Mouse (Mus musculus) limb, embryonic 10.5 days (tissue): ENCODE data around the gene Acsbg2. TPM values are rescaled to one million over a fixed set of nuclear protein-coding genes. Genes with fewer than 3 reads are reported as not detected.
A peak's percentile ranks its signal among the peaks of the same experiment; 100 is the strongest.

Source experiments
- DNase-seq: peaks from one replicate; pipeline ENCODE4 v3.0.0-alpha.2; 2017; ENCODE audit warnings: low spot score
- H3K27ac ChIP-seq: fragments of 300-500 bp; sonication (generic); 2 replicates; pipeline ENCODE4 v1.5.1; 2016; ENCODE audit warnings: mild to moderate bottlenecking
- H3K27me3 ChIP-seq: fragments of 300-500 bp; sonication (generic); 2 replicates; pipeline ENCODE4 v1.6.1; 2016; ENCODE audit warnings: low read depth, mild to moderate bottlenecking; ENCODE audit not compliant: poor library complexity, severe bottlenecking
- H3K36me3 ChIP-seq: fragments of 300-500 bp; sonication (generic); 2 replicates; pipeline ENCODE4 v1.6.1; 2016; ENCODE audit warnings: mild to moderate bottlenecking, moderate library complexity
- H3K4me1 ChIP-seq: fragments of 300-500 bp; sonication (generic); 2 replicates; pipeline ENCODE4 v1.6.1; 2016
- H3K4me3 ChIP-seq: fragments of 300-500 bp; sonication (generic); 2 replicates; pipeline ENCODE4 v1.5.1; 2016; ENCODE audit warnings: mild to moderate bottlenecking, moderate library complexity
- H3K9me3 ChIP-seq: fragments of 300-500 bp; sonication (generic); replicated peaks from 2 replicates; pipeline ENCODE4 v1.6.1; 2016; ENCODE audit warnings: mild to moderate bottlenecking
- WGBS: fragments of 180-500 bp; shearing (Covaris S2); methylation state at CpG from one replicate; pipeline ENCODE4 v1.1.7; 2016; 5-methylcytosine and 5-hydroxymethylcytosine counted together
- polyA plus RNA-seq: library from polyadenylated mRNA; unstranded; fragments of >200 nt; fragmentation: Nextera tagmentation; extraction: Ambion mirVana; gene quantifications from 2 replicates; pipeline ENCODE4 v1.2.1, GENCODE M21; 2016

Gene Acsbg2
- polyA plus RNA-seq, 1 experiment from 2014 or later, result not detected

DNA sequence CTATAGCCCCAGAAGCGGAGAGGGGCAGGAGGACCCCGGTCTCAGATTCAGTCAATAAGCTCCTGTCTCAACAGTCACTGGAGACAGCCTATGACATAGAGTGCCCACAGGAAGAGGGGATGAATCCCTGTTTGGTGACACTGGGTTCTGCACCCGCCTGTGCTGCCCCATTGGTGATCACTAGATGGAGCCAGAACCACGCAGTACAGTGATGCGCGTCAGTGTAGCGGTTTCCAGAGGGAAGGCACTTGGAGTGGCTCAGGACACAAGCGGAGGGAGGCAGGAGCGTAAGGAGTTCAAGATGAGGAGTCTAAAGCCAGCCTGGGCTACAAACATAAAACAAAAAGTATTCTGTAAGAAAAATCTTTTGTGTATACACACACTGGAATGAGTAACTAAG is 65.7 kb downstream of the Acsbg2 start:
- WGBS, result 9% methylated on average over 9 of the region's 9 CpGs
- H3K27ac ChIP-seq, result no peak overlapping the region
- H3K4me3 ChIP-seq, result no peak overlapping the region
- H3K36me3 ChIP-seq, result no peaks in the 10 kb centered on the region
- H3K4me1 ChIP-seq, result peaks cover 8% of the 10 kb centered on the region
- peaks cover 33% of the 10 kb centered on the region for H3K27me3 ChIP-seq
- H3K9me3 ChIP-seq, result no peaks in the 10 kb centered on the region
- DNase-seq, result peak; percentile 83

DNA sequence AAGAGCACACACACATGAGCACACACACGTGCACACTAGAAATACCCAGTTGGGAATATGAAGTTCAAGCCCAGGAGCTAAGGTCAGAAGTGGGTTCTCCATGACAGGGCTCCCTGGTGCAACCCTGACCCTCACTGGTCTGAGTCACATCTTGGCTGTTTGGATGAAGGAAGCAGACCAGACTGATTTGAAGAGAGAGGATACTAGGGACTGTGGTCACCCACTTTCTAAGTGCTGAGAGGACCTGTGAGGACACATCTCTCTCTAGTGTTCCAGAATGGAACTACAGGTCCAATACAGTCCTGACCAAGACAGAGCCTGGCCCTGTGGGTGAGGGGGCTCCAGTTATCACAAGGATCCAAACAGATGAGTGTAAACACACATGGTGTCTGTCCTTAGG is 68.5 kb downstream of the Acsbg2 start:
- DNase-seq, result no peak
- 93% methylated on average over 1 of the region's 1 CpGs for WGBS
- H3K27ac ChIP-seq, result no peak overlapping the region
- H3K36me3 ChIP-seq, result no peaks in the 10 kb centered on the region
- peaks cover 8% of the 10 kb centered on the region for H3K4me1 ChIP-seq
- H3K9me3 ChIP-seq, result no peaks in the 10 kb centered on the region
- H3K4me3 ChIP-seq, result no peak overlapping the region
- H3K27me3 ChIP-seq, result peaks cover 33% of the 10 kb centered on the region

DNA sequence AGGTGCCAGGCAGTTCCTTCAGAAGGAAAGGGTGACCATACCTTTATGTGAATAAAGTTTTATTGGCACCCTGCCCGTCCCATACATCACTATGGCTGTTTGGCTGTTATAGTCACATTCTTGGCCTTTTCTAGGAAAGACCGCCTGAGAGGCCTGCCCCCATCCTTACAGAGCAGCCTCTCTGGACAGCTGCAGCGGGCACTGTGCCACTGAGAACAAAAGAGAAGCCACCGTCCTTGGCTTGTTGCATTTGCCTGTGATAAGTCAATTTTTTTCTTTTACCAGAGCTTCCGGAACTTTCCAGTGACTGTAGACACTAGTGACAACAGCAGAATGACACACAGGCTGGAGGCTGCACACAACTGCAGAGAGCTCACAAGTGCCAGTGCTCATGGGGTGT is 69.3 kb downstream of the Acsbg2 start:
- Histone ChIP-seq H3K4me1 (peaks cover under 1% of the 10 kb centered on the region; the same call in 1 of the 2 replicates), H3K9me3 (no peaks in the 10 kb centered on the region), H3K27me3 (peaks cover 31% of the 10 kb centered on the region), H3K4me3 (no peak overlapping the region), H3K27ac (no peak overlapping the region), H3K36me3 (no peaks in the 10 kb centered on the region)
- DNase-seq, result no peak
- 86% methylated on average over 5 of the region's 5 CpGs for WGBS

DNA sequence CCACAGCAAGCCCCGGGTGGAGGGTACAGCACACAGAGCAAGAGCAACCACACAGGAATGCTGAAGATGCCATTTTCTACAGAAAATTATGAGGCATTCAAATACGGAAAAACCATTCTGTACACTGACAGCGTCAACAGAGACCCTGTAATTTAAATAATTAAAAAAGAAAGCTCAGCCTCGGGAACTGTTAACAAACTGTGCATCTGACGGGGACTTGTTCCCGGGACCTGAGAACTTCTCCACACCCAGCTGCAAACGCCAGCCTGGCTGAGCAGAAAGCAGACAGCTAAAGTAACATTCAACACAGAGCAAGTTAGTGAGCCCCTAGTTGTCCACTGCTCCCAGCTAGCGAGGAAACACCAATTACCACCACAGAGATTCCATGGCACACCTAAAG is 72.2 kb downstream of the Acsbg2 start:
- Histone ChIP-seq H3K27me3 (peaks cover 4% of the 10 kb centered on the region), H3K27ac (no peak overlapping the region), H3K9me3 (no peaks in the 10 kb centered on the region), H3K4me3 (no peak overlapping the region), H3K4me1 (no peaks in the 10 kb centered on the region), H3K36me3 (no peaks in the 10 kb centered on the region)
- DNase-seq, result no peak
- 76% methylated on average over 8 of the region's 8 CpGs for WGBS

DNA sequence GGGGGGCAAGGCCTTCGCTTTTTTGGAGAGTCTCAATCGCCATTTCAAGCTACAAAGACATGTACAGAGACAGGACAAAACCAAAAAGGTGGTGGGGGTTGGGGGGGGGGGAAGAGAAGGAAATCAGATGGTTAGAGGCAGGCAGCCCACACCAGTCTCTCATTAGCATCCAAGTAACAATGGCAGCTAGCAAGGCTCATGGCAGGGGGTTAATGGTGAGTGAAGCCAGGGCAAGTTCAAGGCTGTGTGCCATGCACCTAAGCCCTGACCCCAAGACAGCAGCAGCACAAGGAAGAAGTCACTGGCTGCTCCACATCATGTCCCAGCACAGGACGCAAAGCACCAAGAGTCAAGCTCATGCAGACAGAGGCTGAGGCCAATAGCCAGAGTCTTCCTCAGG is 75.0 kb downstream of the Acsbg2 start:
- Histone ChIP-seq H3K27me3 (no peaks in the 10 kb centered on the region), H3K4me1 (no peaks in the 10 kb centered on the region), H3K9me3 (no peaks in the 10 kb centered on the region), H3K27ac (no peak overlapping the region), H3K36me3 (no peaks in the 10 kb centered on the region), H3K4me3 (no peak overlapping the region)
- no peak for DNase-seq
- 73% methylated on average over 3 of the region's 3 CpGs for WGBS

DNA sequence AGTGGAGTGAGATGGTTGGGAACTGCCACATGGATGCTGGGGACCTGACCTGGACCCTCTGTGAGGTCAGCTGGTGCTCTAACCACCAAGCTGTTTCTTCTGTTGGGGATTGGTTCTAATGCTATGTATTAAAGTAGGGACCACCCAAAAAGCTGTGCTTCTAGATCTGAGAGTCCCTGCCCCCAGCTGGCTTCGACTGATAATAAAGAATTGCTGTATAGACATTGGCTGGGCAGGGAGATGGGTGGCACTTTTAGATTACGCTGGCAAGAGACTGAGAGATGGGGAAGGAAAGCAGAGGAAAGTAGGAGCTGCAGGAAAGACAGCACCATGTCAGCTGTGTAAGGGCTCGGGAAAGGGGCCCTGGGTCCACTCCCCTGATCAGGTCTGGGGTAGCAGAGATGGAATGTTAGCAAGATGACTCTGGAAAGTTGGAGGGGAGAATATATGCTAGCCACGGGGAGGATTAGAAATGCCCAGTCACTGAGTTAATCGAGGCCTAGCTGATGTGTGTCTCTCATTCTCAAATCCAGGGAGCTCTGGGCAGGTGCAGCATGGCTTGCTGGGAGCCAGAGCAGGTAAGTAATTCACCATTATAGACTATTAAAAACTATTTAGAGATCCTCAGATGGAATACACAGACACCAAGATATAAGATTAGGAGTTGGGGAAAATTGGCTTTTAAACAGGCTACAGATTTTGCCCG is 80.5 kb downstream of the Acsbg2 start:
- H3K27ac ChIP-seq, result no peak overlapping the region
- H3K4me1 ChIP-seq, result no peaks in the 10 kb centered on the region
- 69% methylated on average over 6 of the region's 6 CpGs for WGBS
- H3K36me3 ChIP-seq, result no peaks in the 10 kb centered on the region
- H3K9me3 ChIP-seq, result no peaks in the 10 kb centered on the region
- no peak overlapping the region for H3K4me3 ChIP-seq
- no peak for DNase-seq
- H3K27me3 ChIP-seq, result no peaks in the 10 kb centered on the region

Other genes starting within 250 kb of the Acsbg2 start
- gene Lonp1, start 247.6 kb downstream of the Acsbg2 start, polyA plus RNA-seq, result 67.7 and 73.2 TPM in 2 replicates
- 0.54 and 1.0 TPM in 2 replicates for gene Catsperd, start 246.3 kb downstream of the Acsbg2 start, polyA plus RNA-seq
- 148 TPM in 2 replicates for gene Ranbp3, start 201.2 kb downstream of the Acsbg2 start, polyA plus RNA-seq
- gene Ndufa11, start 156.7 kb downstream of the Acsbg2 start, polyA plus RNA-seq, result 425 and 437 TPM in 2 replicates
- 12.8 and 15.5 TPM in 2 replicates for gene Vmac, start 156.4 kb downstream of the Acsbg2 start, polyA plus RNA-seq
- gene Nrtn, start 116.9 kb downstream of the Acsbg2 start, polyA plus RNA-seq, result 10.8 and 12.7 TPM in 2 replicates
- gene Dus3l, start 109.7 kb downstream of the Acsbg2 start, polyA plus RNA-seq, result 46.0 and 50.3 TPM in 2 replicates
- 1.5 and 2.2 TPM in 2 replicates for gene Prr22, start 104.2 kb downstream of the Acsbg2 start, polyA plus RNA-seq
- gene Rfx2, start 43.4 kb downstream of the Acsbg2 start, polyA plus RNA-seq, result 3.2 and 4.5 TPM in 2 replicates
- gene 1700061G19Rik, start 1.0 kb upstream of the Acsbg2 start, polyA plus RNA-seq, result 0.50 and 0.73 TPM in 2 replicates
- 79.0 and 90.2 TPM in 2 replicates for gene Mllt1, start 61.0 kb upstream of the Acsbg2 start, polyA plus RNA-seq
- gene Acer1, start 107.7 kb upstream of the Acsbg2 start, polyA plus RNA-seq, result not detected in 2 replicates
- gene Clpp, start 115.9 kb upstream of the Acsbg2 start, polyA plus RNA-seq, result 189 and 200 TPM in 2 replicates
- gene Alkbh7, start 122.9 kb upstream of the Acsbg2 start, polyA plus RNA-seq, result 44.2 and 44.9 TPM in 2 replicates
- gene Pspn, start 125.6 kb upstream of the Acsbg2 start, polyA plus RNA-seq, result not detected in 2 replicates
- gene Gtf2f1, start 136.8 kb upstream of the Acsbg2 start, polyA plus RNA-seq, result 76.4 and 80.8 TPM in 2 replicates
- gene Gm17949, start 137.0 kb upstream of the Acsbg2 start, polyA plus RNA-seq, result 0.20 and 0.45 TPM in 2 replicates
- 47.0 and 48.8 TPM in 2 replicates for gene Khsrp, start 157.1 kb upstream of the Acsbg2 start, polyA plus RNA-seq
- gene Slc25a41, start 167.2 kb upstream of the Acsbg2 start, polyA plus RNA-seq, result not detected in 2 replicates
- gene Crb3, start 184.7 kb upstream of the Acsbg2 start, polyA plus RNA-seq, result 1.9 and 2.7 TPM in 2 replicates
- 2.5 and 3.9 TPM in 2 replicates for gene Slc25a23, start 185.4 kb upstream of the Acsbg2 start, polyA plus RNA-seq
- 0.66 and 0.97 TPM in 2 replicates for gene Dennd1c, start 204.1 kb upstream of the Acsbg2 start, polyA plus RNA-seq
- gene Tubb4a, start 213.3 kb upstream of the Acsbg2 start, polyA plus RNA-seq, result 3.3 and 5.4 TPM in 2 replicates
- 7.4 and 7.8 TPM in 2 replicates for gene Tnfsf9, start 230.9 kb upstream of the Acsbg2 start, polyA plus RNA-seq